Mouse (Mus musculus) megakaryocyte, embryonic 14.5 days (primary cell): ENCODE measurements at regions not wholly inside any gene's neighbourhood (a gene's known extent, or its start where the extent isn't known, plus 50 kb on each side); places are given as distances from the start of the nearest gene placed in this dataset.

Source experiments
- FLI1 ChIP-seq: IDR thresholded peaks from 2 replicates; pipeline ENCODE4 v1.6.1; 2012; ENCODE audit warnings: low read length, inconsistent platforms, mixed read lengths
- GATA1 ChIP-seq: IDR thresholded peaks from 3 replicates; pipeline ENCODE4 v1.6.1; 2012; ENCODE audit warnings: mixed read lengths, low read length, inconsistent platforms, borderline replicate concordance

DNA sequence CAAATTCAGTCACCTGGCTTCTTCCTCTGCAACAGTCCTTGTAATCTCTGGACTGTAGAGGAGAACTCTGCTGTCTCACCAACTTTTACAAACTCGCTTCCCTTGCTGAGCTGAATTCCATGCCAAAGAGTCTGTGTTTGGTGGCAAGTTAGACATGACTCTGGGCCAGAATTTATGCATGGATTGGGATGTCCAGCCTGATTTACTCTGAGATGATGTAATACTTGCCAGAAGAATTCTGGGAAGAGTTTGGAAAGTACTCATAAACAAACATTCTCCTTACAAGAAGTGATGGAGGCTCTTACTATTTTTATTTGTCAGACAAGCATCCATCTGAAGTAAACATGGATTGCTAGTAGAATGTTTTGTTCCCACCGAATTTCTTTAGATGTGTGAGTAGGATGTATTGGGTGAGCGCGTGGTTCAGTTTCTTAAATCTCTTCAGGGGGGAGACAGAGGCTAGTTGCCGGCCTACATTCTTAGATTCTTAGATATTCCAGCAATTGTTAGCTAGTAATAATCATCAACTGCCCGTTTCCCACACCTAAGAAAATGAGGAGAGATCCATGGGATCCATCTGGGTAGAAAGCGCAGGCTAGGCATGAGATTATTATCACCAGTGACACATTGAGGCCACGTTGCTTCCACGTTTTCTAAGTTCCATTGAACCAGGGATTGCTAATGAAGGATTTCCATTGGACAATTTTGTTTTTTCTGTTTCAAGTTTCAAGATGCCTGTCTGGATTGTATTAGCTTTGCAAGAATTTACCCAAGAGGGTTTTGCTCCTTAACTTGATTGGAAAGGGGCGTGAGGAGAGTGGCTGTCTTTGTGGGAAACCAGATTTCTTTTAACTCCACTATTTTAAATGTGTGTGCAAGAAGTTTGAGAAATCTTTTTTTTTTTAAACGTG, 89.3 kb upstream of the Gm10295 start:
- TF ChIP-seq GATA1 (no peak), FLI1 (no peak)
